Mouse (Mus musculus): ENCODE measurements around the gene Gm12258.
"Not testable (repeated sequence)": the region's sequence is repeated elsewhere in the genome, so short reads cannot be mapped to it uniquely, and the experiment has no call there.

Gene Gm12258

DNA sequence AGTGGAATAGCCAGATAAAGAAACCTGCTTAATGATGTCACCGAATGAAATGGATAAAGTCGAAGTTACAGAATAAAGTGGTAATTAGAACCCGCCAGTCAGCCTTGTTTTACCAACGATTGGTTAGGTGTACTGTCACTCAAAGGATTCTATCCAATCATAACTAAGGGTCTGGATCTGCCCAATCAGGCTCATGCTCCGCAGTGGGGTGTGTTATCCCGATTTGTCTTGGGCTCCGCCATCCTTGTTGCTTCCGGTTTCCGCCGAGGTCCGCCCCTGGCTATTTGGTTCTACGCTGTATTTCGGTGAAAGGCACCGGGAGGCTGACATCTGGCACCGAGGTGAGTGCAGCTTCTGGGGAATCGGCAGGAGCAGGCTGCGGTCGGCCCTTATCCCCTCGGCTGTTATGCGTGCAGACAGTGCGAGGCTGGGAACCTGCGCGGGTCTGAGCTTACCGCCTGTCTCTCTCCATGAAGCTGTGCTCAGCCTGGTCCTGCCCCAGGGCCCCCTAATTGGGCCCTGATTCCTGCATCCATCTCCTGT, at the start of gene Gm12258:
Gene Gm12258 (plus strand): TSS at position 240 of the 543 bp plus-strand sequence.
- peak; percentile 77 to 86 for DNase-seq

DNA sequence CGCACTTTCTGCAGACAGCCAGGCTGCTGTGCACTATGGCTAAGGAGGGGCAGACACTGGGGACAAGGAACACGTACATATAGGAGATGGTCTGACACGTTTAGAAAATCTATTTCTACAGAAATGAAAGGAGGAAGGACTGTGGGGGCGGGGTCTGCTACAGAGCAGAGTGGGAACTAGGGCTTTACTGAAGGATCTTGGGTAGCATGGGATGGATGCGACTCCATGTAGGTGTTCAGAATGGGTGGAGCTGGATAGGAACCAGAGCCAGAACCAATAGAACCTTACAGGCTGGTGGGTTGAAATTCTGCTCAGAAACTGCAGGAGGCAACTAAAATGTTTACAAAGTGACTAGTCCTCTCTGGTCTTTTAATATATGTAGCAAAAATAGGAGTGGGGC, 47.2 kb upstream of the Gm12258 start:
- DNase-seq = no peak

DNA sequence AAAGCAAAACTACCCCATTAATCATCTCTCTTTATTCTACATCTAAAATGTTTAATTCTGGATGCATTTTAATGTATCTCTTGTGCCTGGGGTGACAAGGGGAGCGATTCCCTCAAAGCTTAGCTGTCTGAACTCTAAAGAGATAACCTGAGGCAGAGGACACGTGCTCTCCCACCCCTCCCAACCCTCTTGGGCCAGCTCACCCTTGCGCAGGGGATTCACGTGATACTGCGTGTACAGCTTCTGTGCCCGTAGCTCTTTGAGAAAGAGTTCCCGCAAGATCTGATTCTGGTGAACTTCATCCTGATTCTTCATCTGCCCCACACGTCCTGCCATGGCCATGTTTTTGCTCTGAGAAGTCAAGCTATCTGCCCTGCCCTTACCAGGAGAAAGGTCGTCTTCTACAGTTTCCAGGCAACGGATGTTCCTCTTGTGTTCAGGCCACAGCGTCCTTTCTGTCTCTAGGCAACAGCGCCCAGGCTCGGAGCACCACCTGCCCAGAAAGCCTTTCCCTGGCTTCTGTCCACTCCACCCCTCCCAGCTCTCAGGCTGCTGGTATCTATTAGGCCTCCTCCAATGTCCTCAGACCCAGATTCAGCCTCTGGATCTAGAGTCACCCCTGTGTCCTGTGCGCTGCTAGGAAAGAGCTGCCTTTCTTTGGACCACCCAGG, 45.3 kb upstream of the Gm12258 start, which contains the start of gene Fam183b:
Gene Fam183b (minus strand): TSS at position 403 of the 671 bp plus-strand sequence.
- DNase-seq = no peak

DNA sequence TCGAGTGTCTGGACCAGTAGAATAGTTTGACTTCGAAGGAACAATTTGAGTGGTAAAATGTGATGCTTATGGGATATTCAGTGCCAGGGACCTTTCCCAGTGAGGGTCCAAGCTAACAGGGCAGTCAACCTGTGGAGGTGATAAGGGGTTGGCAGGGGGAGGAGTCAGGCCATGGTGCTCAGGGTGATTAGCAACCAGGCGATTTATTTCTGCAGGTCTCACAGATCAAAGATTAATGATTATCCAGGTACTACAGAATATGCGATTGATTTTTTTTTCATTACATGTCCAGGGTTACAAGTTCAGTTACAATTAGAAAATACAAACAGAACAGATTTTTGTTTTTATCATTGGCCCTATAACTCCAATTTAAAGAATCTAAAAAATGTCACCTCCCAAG, 43.1 kb upstream of the Gm12258 start:
- DNase-seq = no peak

DNA sequence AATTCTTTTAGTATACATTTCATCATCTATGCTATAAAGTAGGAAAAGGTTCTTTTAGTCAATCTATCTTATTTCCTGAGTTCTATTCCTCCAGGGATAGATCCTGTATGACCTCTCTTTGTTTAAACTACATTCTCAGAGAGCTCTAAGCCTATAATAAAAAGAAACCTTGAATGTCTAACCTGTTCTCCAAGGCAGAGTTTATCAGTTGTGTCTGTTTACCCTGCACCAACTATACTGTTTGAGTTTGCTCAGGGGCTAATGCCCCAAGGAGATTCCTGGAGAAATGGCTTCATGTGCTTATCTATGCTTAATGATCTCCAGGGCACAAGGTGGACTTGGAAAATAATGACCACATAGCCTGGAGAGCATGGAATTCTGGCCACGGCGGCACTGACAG, 42.6 kb upstream of the Gm12258 start:
- no peak for DNase-seq

DNA sequence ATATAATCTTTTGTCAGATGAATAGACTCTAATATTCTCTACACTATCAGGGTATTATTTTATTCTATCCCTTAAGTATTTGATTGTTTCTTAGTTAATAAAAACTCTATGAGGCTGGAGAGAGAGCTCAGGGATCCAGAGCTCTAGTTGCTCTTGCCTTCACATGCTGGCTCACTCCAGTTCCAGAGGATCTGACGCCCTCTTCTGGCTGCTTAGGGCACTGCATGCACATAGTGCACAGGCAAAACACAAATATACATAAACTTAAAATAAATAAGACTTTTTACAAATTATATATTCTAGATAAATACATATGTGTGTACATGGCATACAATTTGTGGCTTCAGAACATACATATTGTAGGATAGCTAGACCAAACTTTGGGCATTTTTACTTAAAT, 35.0 kb upstream of the Gm12258 start:
- DNase-seq = no peak

DNA sequence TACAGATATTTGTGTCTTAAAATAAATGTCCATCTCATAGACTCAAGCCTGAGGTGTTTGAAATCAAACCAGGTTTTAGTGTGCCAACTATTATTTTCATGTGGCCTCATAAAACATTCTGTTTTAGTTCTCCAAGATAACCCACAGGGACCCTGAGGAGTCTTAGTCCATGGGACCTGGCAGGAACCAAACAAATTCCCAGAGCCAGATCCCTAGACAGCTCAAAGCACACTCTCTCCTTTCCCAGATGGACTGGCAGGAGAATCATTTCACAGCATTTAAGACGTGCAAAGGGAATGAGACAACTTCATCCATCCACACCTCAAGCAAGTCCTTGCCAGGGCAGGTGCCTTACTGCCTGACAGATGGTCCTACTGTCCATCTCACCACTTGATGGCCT, 32.3 kb upstream of the Gm12258 start, which contains the start of gene Olfr313:
Gene Olfr313 (plus strand): TSS at position 301 of the 400 bp plus-strand sequence.
- DNase-seq = not testable (repeated sequence)

DNA sequence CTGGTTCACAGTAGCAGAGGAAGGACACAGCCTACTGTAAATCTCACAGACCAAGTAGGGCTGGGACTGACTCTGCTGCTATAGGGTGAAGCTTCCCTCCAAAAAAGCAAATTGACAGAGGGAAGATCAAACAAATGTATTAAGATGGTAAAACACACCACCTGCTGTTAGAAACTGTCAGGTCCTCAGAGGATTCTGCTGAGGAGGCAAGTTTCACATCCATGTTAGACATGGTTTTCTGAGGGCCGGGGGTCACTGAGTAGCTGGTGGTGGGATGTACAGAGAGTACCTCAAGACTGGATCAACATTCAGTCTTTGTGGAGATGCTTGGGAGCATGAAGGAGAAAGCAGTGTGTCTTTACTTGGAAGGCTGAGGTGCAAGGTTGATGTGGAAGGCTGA, 31.3 kb upstream of the Gm12258 start:
- DNase-seq = no peak

DNA sequence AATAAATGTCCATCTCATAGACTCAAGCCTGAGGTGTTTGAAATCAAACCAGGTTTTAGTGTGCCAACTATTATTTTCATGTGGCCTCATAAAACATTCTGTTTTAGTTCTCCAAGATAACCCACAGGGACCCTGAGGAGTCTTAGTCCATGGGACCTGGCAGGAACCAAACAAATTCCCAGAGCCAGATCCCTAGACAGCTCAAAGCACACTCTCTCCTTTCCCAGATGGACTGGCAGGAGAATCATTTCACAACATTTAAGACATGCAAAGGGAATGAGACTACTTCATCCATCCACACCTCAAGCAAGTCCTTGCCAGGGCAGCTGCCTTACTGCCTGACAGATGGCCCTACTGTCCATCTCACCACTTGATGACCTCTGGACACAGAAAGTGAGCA, 18.0 kb upstream of the Gm12258 start, which contains the start of gene Olfr312:
Gene Olfr312 (plus strand): TSS at position 301 of the 400 bp plus-strand sequence.
- DNase-seq = not testable (repeated sequence)

DNA sequence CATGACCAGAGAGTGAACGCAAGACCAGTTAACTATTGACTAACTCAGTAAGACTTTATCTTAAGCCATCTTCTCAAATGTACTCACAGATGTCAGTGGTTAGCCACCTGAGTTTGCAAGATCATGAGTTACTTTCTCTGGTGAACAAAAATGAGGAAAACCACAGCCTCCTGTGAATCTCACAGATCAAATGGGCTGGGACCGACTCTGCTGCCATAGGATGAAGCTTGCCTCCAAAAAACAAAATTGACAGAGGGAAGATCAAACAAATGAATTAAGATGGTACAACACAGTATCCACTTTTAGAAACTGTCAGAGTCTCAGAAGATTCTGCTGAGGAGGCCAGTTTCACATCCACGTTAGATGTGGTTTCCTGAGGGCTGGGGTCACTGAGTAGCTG, 17.2 kb upstream of the Gm12258 start:
- DNase-seq = peak in 1 of 2 experiments; percentile 52

DNA sequence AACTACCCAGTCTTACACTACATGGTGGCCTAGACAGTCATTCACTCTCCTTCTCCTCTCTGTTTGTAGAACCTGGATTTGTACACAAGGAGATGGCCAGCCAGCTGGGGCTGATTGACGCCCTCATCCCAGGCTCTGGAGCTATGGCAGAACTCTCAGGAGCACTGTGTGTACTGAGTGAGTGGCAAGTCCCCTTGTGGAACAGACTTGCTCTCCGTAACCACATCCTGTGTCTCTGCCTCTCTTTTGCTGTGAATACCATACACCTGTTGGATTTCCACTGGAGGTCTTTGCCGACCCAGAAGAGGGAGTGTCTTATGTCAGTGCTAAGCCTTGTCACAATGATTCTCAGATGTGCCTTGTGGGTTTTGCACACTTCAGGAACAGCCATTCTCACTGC, 14.4 kb upstream of the Gm12258 start:
- DNase-seq = peak; percentile 45 to 70

DNA sequence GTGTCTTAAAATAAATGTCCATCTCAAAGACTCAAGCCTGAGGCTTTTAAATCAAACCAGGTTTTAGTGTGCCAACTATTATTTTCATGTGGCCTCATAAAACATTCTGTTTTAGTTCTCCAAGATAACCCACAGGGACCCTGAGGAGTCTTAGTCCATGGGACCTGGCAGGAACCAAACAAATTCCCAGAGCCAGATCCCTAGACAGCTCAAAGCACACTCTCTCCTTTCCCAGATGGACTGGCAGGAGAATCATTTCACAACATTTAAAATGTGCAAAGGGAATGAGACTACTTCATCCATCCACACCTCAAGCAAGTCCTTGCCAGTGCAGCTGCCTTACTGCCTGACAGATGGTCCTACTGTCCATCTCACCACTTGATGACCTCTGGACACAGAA, 8.0 kb upstream of the Gm12258 start, which contains the start of gene Olfr311:
Gene Olfr311 (plus strand): TSS at position 301 of the 400 bp plus-strand sequence.
- DNase-seq = not testable (repeated sequence)

DNA sequence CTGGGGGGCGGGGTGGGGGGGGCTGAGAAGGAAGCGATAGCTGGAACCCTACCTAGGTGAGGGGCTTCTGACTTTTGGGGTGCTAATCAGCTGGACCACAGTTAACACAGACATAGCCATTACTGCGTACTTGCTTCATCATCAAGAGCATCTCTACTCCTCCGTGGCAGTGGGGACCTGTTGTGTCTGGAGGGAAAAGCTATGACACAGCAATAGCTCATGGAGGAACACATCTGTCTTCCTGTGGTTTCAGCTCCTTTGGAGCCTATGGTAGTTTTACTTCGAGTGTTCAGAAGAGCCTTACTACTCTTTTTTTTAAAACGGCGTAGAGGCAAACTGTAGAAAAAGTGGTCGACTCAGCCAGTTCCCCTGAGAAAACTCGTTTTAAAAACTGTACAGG, 678 bp downstream of the Gm12258 start:
- DNase-seq = peak in 1 of 2 experiments; percentile 38

DNA sequence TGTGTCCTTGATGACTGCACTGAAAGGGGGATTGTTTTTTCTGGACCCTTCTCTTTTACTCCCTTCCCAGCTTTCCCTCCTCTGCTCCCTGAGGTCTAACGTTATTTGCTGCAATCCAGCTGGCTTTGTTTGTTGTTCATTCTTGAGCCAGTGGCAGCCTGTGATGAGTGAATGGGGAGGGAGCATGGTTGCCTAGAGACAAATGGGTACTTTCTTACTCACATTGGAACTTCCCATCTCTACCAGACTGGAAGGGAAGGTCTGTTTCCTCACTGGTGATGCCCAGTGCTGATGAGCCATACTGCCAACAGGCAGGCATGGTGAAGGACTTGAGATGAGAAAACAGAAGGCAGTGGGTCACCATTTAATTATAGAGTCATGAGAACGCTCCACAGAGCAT, 2.8 kb downstream of the Gm12258 start:
- no peak for DNase-seq

DNA sequence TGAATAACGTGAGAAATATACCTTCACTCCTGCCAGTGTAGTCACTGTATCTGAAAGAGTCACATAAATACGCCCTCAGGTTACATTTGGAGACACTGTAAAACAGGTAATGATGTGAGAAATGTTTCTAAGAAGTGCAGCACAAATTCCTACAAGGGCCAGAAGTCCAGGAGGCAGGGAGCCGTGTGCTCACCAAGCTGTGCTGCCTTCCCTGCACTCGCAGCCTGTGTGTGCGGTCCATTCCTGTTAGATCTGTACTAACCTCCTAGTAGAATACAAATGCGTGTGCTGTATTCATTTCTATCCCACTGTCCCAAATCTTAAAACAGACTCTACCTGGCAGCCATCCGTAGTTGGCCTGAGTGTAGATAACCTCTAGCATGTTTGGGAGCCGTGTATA, 13.8 kb downstream of the Gm12258 start:
- DNase-seq = no peak

DNA sequence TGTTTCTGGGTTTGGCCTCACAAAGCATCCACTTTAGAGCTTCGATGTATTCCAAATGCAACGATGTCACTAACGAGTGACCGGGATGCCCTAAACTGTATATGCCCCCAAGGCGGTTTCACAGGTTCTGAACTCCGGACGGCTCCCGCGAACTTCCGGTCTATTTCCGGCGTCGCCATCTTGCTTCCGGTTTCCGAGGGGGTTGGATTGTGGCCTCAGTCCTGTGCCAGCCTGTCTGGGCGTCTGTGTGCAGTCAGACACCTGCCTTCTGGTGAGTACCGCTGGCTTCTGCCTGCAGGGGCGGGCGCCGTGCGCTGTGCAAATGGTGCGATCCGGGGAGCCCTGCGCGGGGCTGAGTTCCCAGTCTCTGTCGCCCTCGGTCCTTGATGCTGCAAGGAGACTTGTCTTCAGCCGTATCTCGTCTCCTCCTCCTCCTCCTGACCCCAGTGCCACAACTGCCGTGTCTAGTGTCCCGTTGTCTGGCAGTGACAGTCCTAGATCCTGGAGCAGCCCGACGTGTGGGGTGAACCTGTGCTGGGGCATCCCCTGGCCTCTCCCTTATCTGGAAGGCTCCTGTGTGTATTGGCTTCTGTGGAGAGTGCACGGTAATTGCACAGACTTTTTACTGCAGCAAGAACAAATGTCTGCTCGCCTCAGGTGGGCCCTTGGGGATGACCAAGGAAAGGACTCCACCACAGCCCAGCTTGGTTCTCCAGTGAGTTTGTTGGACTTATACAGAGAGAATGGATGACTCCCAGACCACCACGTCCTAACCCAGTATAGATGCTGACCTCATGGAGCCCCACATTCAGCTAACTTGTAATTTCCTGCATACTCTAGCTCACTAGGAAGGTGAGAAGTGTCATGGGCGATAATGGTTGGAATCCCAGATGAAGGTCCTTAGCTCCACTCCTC, 20.3 kb downstream of the Gm12258 start, which contains the start of gene 2810021J22Rik:
Gene 2810021J22Rik (plus strand): TSS at position 178 of the 915 bp plus-strand sequence.
- peak; percentile 84 to 90 for DNase-seq

DNA sequence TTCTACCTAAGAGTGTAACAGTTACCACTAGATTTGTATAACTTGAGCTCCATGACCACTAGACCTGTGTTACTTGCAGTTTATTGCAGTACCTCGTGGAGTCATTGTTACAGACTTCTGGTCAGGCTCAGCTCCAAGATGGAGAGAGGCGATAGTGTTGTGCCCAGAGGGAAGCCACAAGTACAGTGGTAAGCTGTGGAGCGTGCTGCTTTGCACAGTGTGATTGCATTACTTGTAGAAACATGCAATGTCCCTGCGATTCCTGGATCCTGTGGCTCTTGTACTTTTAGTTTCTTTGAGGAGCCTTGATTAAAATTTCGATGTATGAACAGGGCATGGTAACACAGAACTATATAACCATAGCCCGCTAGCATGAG, 21.0 kb downstream of the Gm12258 start:
- DNase-seq = no peak

DNA sequence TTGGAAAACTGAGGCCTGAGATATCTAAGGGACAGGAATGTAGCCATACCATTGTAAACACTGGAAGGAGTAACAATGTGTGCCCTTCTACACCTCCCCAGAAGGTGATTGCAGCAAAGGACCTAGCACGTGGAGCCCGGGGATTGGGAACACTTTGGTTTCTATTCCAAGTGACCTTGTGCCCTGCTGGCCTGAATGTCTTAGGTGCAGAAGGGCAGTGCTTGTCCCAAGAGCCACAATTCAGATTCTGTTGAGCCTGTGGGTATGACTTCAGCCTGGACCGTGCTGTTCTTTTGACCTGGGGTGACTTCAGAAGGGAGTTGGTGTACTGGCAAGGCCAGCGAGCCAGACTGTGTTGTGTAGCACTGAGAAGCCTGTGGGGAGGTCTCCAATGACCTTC, 24.0 kb downstream of the Gm12258 start:
- DNase-seq = no peak

DNA sequence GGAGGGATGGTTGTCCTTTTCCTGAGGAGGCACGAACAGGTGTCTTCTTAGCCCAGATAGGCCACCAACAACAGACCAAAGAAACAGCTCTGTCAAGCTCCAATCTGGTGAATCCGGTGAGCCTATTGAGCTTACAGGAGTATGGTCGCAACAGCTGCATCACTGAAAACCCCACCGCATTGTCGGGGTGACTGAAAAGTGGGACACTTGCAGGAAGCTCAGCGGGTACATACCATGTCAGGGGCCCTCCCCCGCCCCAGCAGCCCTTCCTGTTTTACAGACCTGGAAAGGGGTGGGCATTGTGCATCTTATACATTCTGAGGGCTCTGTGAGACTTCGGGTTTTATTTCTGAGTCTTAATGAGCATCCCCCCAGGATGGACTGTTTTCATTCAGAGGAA, 36.8 kb downstream of the Gm12258 start:
- peak; percentile 84 to 91 for DNase-seq

DNA sequence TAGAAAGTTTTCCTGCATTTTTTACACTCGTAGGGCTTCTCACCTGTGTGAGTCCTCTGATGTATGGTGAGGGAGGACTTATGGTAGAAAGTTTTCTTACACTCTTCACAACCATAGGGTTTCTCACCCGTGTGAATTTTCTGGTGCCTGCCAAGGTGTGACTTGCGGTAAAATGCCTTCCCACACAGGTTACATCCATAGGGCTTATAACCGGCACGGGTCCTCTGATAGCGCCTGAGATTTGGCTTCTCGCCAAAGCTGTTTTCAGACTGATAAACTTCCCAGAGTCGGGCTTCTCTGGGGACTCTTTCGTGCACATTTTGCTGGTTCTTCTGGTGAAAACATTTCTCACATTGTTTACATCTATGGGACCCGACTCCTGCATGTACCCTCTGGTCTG, 43.6 kb downstream of the Gm12258 start:
- no peak for DNase-seq

DNA sequence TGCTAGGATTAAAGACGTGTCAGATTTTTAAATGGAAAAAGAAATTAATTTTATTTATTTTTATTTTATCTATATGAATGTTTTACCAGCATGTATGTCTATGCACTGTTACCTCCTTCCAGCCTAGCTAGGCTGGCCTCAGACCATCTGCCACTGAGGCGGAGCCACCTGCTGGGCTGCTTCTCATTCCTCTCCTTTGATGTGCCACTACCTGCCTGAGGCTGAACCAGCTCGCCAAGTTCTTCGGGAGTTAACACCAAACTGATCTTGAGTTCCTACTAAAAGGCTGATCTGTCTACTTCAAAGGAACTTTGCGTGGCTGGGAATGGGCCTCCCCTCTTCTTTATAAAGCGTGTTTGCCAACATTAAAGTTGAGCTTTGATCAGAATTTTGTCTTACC, 47.5 kb downstream of the Gm12258 start:
- peak; percentile 43 to 44 for DNase-seq

DNA sequence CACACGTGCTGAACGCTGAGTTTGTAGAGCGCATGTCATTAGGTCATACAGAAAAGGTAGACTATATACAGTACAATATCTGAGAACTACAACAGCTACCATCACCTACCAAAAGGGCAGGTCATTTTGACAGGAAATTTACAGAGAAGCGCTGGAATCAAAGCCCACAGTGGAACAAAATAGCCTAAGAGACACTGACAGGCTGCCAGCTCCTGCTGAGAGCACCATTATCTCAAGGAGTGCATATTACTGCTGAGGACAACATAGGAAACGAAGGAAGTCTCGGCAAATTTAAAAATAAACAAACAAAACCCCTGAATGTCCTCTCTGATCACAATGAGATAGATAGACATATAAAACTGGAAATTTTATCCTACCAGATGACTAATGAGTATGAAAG, 50.5 kb downstream of the Gm12258 start:
- DNase-seq = no peak

DNA sequence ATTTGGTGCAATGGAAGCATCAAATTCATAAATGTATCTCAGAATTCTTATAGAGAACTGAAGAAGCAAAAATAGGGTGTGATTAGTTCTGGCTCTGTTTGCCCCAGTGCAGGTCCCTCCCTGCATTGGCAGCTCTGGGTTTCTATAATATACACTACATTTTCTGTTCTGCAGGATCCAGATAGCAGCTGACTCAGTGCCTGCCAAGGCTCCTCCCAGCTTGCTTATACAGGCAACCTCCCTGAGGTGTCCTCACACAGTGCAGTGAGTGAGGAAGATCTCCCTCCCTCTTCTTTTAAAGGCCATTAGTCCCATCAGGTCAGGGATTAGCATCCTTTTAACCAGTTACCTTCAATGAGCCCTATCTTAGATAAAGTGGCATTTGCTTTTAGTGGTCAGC, 54.1 kb downstream of the Gm12258 start:
- no peak for DNase-seq

All from thymus, adult 18-20 months (tissue).